Mouse (Mus musculus) E14TG2a.4 (cell line): ENCODE results near the gene Irf2.

Source experiments
- H3K27me3 ChIP-seq: 2 replicates; pipeline ENCODE4 v1.6.1; 2014; ENCODE audit warnings: low read length, control low read depth; ENCODE audit not compliant: insufficient read depth
- H3K36me3 ChIP-seq: 2 replicates; pipeline ENCODE4 v1.6.1; 2014; ENCODE audit warnings: low read length, control low read depth; ENCODE audit not compliant: insufficient read depth
- H3K4me1 ChIP-seq: replicated peaks from 2 replicates; pipeline ENCODE4 v1.6.1; 2014; ENCODE audit warnings: low read depth, low read length, control low read depth
- H3K4me3 ChIP-seq: replicated peaks from 2 replicates; pipeline ENCODE4 v1.5.1; 2014; ENCODE audit warnings: mild to moderate bottlenecking, low read length
- H3K9me3 ChIP-seq: 2 replicates; pipeline ENCODE4 v1.6.1; 2014; ENCODE audit warnings: low read length, control low read depth
- CTCF ChIP-seq: conservative IDR thresholded peaks from 2 replicates; pipeline ENCODE4 v1.5.1; 2014; ENCODE audit warnings: low read length
- NANOG ChIP-seq: IDR thresholded peaks from 2 replicates; pipeline ENCODE4 v1.6.1; 2014; ENCODE audit warnings: borderline replicate concordance, low read length, mixed read lengths
- POU5F1 ChIP-seq: IDR thresholded peaks from 2 replicates; pipeline ENCODE4 v1.6.1; 2014; ENCODE audit warnings: low read length, borderline replicate concordance

Gene Irf2

DNA sequence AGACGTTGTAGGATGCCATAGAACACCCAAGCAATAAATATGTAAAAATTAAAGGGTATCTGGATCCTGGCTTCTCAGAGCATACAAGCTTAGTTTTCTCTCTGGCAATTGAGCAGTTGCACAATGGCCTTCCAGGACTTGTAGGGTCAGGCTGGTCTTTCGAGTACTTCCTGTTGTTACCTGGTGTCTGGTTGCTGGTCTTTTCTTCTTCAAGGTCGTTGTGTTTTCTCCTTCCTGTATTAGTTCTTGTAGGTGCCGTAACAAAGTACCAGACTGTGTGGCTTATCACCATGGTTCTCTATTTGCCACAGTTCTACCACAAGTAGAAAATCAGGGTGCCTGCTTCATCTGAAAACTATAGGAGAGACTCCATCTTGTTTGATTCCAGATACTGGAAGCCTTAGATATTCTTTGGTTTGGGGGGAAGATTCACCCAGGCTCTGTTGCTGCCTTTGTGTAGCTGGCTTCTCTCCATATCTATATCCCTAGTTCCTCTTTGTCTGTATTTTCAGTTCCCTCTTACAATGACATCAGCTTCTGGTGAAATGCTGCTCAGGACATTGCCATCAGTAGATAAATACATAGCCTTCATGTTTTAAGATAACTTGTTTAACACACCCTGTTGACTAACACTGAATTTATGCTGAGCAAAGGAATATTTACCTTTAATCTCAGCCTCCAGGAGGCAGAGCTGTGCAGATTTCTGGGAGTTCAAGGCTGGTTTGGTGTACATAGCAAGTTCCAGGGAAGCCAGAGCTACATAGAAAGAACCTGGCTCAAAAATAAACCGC, 49.8 kb downstream of the Irf2 start:
- no peak for TF ChIP-seq NANOG
- no peak for TF ChIP-seq POU5F1
- no peak for TF ChIP-seq CTCF

DNA sequence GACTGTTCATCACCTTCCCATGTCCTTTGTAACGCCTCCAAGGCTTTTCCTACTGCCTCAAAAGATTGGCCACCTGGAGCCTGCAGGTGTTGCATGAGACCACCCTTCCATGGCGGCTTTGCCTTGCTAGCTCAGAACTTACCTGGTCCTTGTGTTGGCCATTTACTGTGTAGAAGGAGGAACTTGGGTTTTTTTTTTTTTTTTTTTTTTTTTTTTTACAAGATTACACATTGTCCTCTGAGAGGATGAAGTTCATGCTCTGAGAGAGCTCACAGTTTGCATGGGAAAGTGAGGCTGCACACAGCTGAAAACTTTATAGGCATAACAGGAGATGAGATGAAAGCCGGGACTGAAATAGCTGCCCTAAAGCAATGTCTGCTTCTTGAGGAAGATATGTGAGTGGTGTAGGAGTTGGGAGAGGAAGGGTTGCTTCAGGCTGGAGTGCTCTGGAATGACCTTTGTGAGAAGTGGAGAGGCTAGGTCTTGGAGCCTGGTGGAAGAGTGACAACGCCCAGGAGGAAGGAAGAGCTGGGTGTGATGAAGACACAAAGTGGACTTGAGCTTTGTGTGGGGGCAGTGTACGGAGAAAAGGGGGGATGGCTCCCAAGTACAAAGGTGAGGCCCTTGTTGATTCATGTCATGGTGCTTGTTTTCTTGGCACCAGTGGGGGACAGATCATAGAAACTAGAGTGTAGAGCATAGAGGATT, 52.3 kb downstream of the Irf2 start:
- Histone ChIP-seq H3K36me3 (no peaks in the 10 kb centered on the region), H3K4me1 (no peaks in the 10 kb centered on the region), H3K9me3 (peaks cover 5% of the 10 kb centered on the region; the same call in 1 of the 2 replicates), H3K27me3 (no peaks in the 10 kb centered on the region), H3K4me3 (no peak overlapping the region)
- TF ChIP-seq CTCF = no peak

More for the DNA sequence above, 49.8 kb downstream of the Irf2 start:
- peaks cover 3% of the 10 kb centered on the region; the same call in 1 of the 2 replicates for H3K9me3 ChIP-seq
- H3K27me3 ChIP-seq = no peaks in the 10 kb centered on the region
- no peak overlapping the region for H3K4me3 ChIP-seq
- H3K4me1 ChIP-seq = no peaks in the 10 kb centered on the region
- H3K36me3 ChIP-seq = no peaks in the 10 kb centered on the region

GRCm38 (mm10) chr8:46792653-46793052, 53.1 kb downstream of the Irf2 start:
- no peak overlapping the region for H3K4me3 ChIP-seq
- H3K27me3 ChIP-seq = no peaks in the 10 kb centered on the region
- TF ChIP-seq CTCF (no peak), POU5F1 (no peak), NANOG (no peak)
- H3K36me3 ChIP-seq = no peaks in the 10 kb centered on the region
- H3K9me3 ChIP-seq = peaks cover 6% of the 10 kb centered on the region; the same call in 1 of the 2 replicates
- H3K4me1 ChIP-seq = no peaks in the 10 kb centered on the region

GRCm38 (mm10) chr8:46793248-46793647, 53.7 kb downstream of the Irf2 start:
- Histone ChIP-seq H3K4me3 (no peak overlapping the region), H3K36me3 (no peaks in the 10 kb centered on the region), H3K9me3 (peaks cover 6% of the 10 kb centered on the region; the same call in 1 of the 2 replicates), H3K27me3 (no peaks in the 10 kb centered on the region), H3K4me1 (no peaks in the 10 kb centered on the region)
- TF ChIP-seq CTCF = no peak
- no peak for TF ChIP-seq NANOG
- TF ChIP-seq POU5F1 = no peak

DNA sequence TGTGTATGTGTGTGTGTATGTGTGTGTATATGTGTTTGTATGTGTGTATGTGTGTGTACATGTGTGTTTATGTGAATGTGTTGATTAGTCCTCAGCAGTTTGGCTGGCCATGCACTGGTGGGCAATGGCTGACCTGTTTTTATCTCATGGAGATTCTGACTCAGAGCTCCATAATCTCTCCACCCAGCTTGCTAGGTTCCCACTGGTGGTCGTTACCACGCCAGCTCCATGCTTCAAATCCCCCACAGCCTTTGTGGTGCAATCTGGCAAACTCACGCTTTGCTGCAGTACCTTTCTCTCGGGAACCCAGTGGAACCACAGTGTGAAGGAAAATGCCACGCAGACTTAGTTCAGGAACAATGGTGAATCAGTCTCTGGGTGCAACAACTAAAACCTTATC, 54.8 kb downstream of the Irf2 start:
- no peaks in the 10 kb centered on the region for H3K27me3 ChIP-seq
- H3K9me3 ChIP-seq = 0 out of 2 replicates have a peak, but pooled peaks cover 3% of the 10 kb centered on the region
- H3K4me1 ChIP-seq = no peaks in the 10 kb centered on the region
- TF ChIP-seq CTCF (no peak), NANOG (no peak), POU5F1 (no peak)
- H3K4me3 ChIP-seq = no peak overlapping the region
- H3K36me3 ChIP-seq = no peaks in the 10 kb centered on the region

DNA sequence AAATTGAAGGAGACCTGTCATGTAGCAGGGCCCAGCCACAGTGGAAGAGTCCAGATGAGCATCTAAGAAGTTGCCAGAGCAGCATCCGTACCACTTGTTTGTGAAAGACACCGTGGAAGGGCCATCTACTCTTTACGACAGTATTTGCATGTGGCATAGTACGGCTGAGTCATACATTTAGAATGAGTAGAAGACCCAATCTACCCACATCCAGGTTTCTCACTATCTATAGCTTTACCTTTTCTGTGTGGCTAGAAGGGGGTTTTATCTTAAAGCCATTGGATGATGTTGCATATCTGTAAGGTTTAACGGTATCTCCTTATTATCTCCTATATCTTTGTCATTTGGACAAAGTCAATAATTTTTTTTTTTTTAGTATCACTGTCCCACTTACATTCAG, 59.7 kb downstream of the Irf2 start:
- H3K4me1 ChIP-seq = no peaks in the 10 kb centered on the region
- H3K9me3 ChIP-seq = 0 out of 2 replicates have a peak, but pooled peaks cover 3% of the 10 kb centered on the region
- H3K4me3 ChIP-seq = no peak overlapping the region
- no peaks in the 10 kb centered on the region for H3K36me3 ChIP-seq
- no peak for TF ChIP-seq CTCF
- no peak for TF ChIP-seq POU5F1
- TF ChIP-seq NANOG = no peak
- H3K27me3 ChIP-seq = no peaks in the 10 kb centered on the region

- no peak for TF ChIP-seq POU5F1
- TF ChIP-seq CTCF = no peak
- TF ChIP-seq NANOG = no peak
- H3K36me3 ChIP-seq = no peaks in the 10 kb centered on the region
- 0 out of 2 replicates have a peak, but pooled peaks cover 3% of the 10 kb centered on the region for H3K9me3 ChIP-seq
- no peaks in the 10 kb centered on the region for H3K27me3 ChIP-seq
- H3K4me1 ChIP-seq = no peaks in the 10 kb centered on the region
- no peak overlapping the region for H3K4me3 ChIP-seq
Measured at GRCm38 (mm10) chr8:46799706-46800105, 60.2 kb downstream of the Irf2 start.

DNA sequence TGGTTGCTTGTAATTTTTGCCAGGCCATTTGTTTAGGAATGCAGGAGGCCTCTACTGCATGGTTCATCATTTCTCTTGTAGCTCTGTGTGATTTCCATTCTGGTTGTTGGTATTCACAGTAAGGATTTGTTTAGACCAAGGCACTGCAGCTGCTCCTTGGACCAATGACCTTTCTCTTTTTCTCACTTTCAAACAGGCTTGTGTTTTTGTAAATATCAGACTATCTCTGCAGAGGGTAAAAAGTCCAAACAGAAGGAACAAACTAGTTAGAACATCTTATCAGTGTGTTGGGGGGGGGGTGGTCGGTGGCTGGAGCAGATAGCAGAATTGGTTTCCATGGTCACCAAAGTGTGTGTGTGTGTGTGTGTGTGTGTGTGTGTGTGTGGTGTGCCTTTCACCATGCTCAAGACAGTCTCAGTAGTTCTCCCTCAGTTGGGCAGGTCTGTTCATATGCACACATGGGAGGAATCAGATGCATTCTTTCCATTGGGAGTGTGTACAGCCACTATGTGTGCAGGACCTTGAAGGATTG, 61.7 kb downstream of the Irf2 start:
- TF ChIP-seq POU5F1 (no peak), CTCF (no peak), NANOG (no peak)
- Histone ChIP-seq H3K9me3 (0 out of 2 replicates have a peak, but pooled peaks cover 3% of the 10 kb centered on the region), H3K36me3 (no peaks in the 10 kb centered on the region), H3K27me3 (no peaks in the 10 kb centered on the region), H3K4me3 (no peak overlapping the region), H3K4me1 (no peaks in the 10 kb centered on the region)
